ENCODE assay signal across 18 mouse cellular contexts in the genomic region with DNA sequence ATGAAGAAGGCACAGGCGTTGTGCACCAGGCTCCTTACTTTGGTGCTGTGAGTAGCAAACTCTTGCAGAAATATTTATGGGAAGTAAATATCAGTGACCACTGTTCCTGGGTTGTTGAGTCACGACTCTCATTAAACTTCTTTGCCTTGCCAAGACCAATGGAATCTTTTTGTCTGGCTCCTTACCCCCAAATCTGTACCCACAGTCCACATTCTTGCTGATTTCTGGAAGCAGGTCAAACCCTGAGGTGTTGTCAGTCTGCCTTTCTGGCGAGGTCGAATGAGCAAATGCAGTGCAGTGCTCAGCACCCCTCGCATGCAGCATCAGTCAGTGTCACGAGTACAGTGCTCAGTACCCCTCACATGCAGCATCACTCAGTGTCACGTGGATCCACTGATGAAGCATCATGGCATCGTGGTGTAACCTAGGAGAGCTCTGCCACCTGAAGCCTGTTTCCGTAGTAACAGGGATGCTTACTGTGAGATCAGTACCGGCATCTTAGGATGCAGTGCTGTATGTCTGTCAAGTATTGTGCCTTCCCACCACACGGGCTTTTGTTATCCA. TPM values are rescaled to one million over a fixed set of nuclear protein-coding genes. Genes with fewer than 3 reads are reported as not detected.
DNase-seq lines count a peak whose midpoint lies in the region; ATAC-seq and TF ChIP-seq lines count a peak whose summit lies in the region.
"Had no signal": no experiment of that assay in that cellular context is flagged by ENCODE, and none has a peak within 500 bp of the region (broad histone marks: within the 10 kb centered on the region; RNA-seq: fewer than 3 reads in every experiment).

No protein-coding gene starts in this region.

- H3K4me3 ChIP-seq in midbrain, postnatal 0 days (ENCODE audit: low read depth, low read length) = no peak overlapping the region
- no peak overlapping the region for H3K4me3 ChIP-seq in midbrain, embryonic 13.5 days (replicated peaks)
- H3K4me3 ChIP-seq: embryonic facial prominence, embryonic 12.5 days; forebrain, embryonic 12.5 days; heart, embryonic 12.5 days had no signal

- no peak overlapping the region for H3K9ac ChIP-seq in midbrain, postnatal 0 days (replicated peaks; ENCODE audit: low read length, poor library complexity, severe bottlenecking)
- no peak overlapping the region for H3K9ac ChIP-seq in midbrain, embryonic 13.5 days (replicated peaks)
- H3K9ac ChIP-seq: embryonic facial prominence, embryonic 12.5 days; forebrain, embryonic 12.5 days; heart, embryonic 12.5 days had no signal

- 88% methylated on average over 11 of the region's 11 CpGs for WGBS in midbrain, postnatal 0 days
- 95% methylated on average over 11 of the region's 11 CpGs for WGBS in midbrain, embryonic 13.5 days

- H3K27me3 ChIP-seq in midbrain, postnatal 0 days (ENCODE audit: insufficient read depth, low read length) = no peaks in the 10 kb centered on the region
- H3K27me3 ChIP-seq in midbrain, embryonic 13.5 days = no peaks in the 10 kb centered on the region
- no peaks in the 10 kb centered on the region for H3K27me3 ChIP-seq in Patski
- H3K27me3 ChIP-seq: CH12.LX; embryonic facial prominence, embryonic 12.5 days; forebrain, embryonic 12.5 days; heart, embryonic 12.5 days had no signal

- POLR2A ChIA-PET in Patski (lab: Charles Lee) = no interaction called here

- no peak overlapping the region for H3K4me2 ChIP-seq in midbrain, postnatal 0 days (ENCODE audit: low read depth, low read length, poor library complexity, severe bottlenecking)
- no peak overlapping the region for H3K4me2 ChIP-seq in midbrain, embryonic 13.5 days (replicated peaks)
- H3K4me2 ChIP-seq: embryonic facial prominence, embryonic 12.5 days; forebrain, embryonic 12.5 days; heart, embryonic 12.5 days had no signal

- 0 out of 2 replicates have a peak, but pooled peaks have one; percentile 31 for ATAC-seq in cerebellum, adult (ENCODE audit: insufficient number of reproducible peaks, low FRiP score, low TSS enrichment)
- ATAC-seq in midbrain, postnatal 0 days (ENCODE audit: low FRiP score) = no peak
- no peak for ATAC-seq in midbrain, embryonic 13.5 days
- peak; percentile 22 for ATAC-seq in Patski
- ATAC-seq: forebrain, embryonic 16.5 days; hindbrain, embryonic 16.5 days; inflammation-experienced regulatory T-cells, adult 6 months had no signal

- no peaks in the 10 kb centered on the region for H3K9me3 ChIP-seq in midbrain, postnatal 0 days (ENCODE audit: low read length)
- no peaks in the 10 kb centered on the region for H3K9me3 ChIP-seq in midbrain, embryonic 13.5 days
- H3K9me3 ChIP-seq: embryonic facial prominence, embryonic 12.5 days; forebrain, embryonic 12.5 days; heart, embryonic 12.5 days had no signal

- H3K36me3 ChIP-seq in midbrain, postnatal 0 days (ENCODE audit: insufficient read depth, low read length) = peaks cover 69% of the 10 kb centered on the region
- peaks cover 79% of the 10 kb centered on the region for H3K36me3 ChIP-seq in midbrain, embryonic 13.5 days

- no peak overlapping the region for H3K27ac ChIP-seq in midbrain, postnatal 0 days (ENCODE audit: low read depth, low read length)
- H3K27ac ChIP-seq in midbrain, embryonic 13.5 days = no peak overlapping the region
- H3K27ac ChIP-seq: embryonic facial prominence, embryonic 12.5 days; forebrain, embryonic 12.5 days had no signal

- CTCF ChIA-PET in Patski (lab: Charles Lee) = interaction anchor here (1.6 kb wide), 1 partner anchor 10 kb away, joined by 3 read pairs; no protein-coding TSS in a partner anchor

- H3K4me1 ChIP-seq in midbrain, postnatal 0 days (ENCODE audit: insufficient read depth, low read length) = no peaks in the 10 kb centered on the region
- peaks cover 13% of the 10 kb centered on the region for H3K4me1 ChIP-seq in midbrain, embryonic 13.5 days (replicated peaks)
- H3K4me1 ChIP-seq: embryonic facial prominence, embryonic 12.5 days; heart, embryonic 12.5 days had no signal

- no peak for TF ChIP-seq CTCF in midbrain, postnatal 0 days (IDR thresholded peaks at IDR 0.05)
- TF ChIP-seq CTCF in Patski (IDR thresholded peaks at IDR 0.05) = no peak

- DNase-seq in cerebellum, adult 9-11 months = no peak
- peak; percentile 3 for DNase-seq in midbrain, postnatal 0 days (ENCODE audit: low spot score)
- DNase-seq in Patski (ENCODE audit: low read depth, low spot score) = peak; percentile 66
- no peak for DNase-seq in thymus, postnatal 4 days
- no peak for DNase-seq in layer of hippocampus, adult 11-12 months (ENCODE audit: low spot score)
- DNase-seq: adrenal gland, postnatal 10 days; cerebellum, adult 2 months; cerebellum, postnatal 25 days; gastrocnemius, postnatal 14 days had no signal

- in situ Hi-C loops in Patski (cut with MboI; ENCODE audit: low pct_unique_long_range_greater_than_20kb) = no loop called here

RNA-seq across cellular contexts. Expression of a gene that starts 21.4 kb away (rescaled TPM):
- 30.6 and 33.4 TPM in 2 replicates for total RNA-seq in midbrain, postnatal 0 days (2014; rRNA removed)
- polyA plus RNA-seq in midbrain, postnatal 0 days (2015; fragmentation: Nextera tagmentation; extraction: Ambion mirVana) = 19.2 and 19.8 TPM in 2 replicates
- 57.7 and 61.0 TPM in 2 replicates for polyA plus RNA-seq in midbrain, embryonic 13.5 days (2015; fragmentation: Nextera tagmentation; extraction: Ambion mirVana)
- polyA plus RNA-seq in Patski (2021) = 109 TPM

RNA-seq across cellular contexts. Expression of a gene that starts 50.4 kb away (rescaled TPM):
- 9.2 and 12.0 TPM in 2 replicates for total RNA-seq in midbrain, postnatal 0 days (2014; rRNA removed)
- polyA plus RNA-seq in midbrain, postnatal 0 days (2015; fragmentation: Nextera tagmentation; extraction: Ambion mirVana) = 10.8 TPM in 2 replicates
- 20.5 and 23.0 TPM in 2 replicates for polyA plus RNA-seq in midbrain, embryonic 13.5 days (2015; fragmentation: Nextera tagmentation; extraction: Ambion mirVana)
- polyA plus RNA-seq in Patski (2021) = 15.0 TPM

RNA-seq across cellular contexts. Expression of a gene that starts 50.7 kb away (rescaled TPM):
- 1.3 and 9.3 TPM in 2 replicates for total RNA-seq in midbrain, postnatal 0 days (2014; rRNA removed)
- polyA plus RNA-seq in midbrain, postnatal 0 days (2015; fragmentation: Nextera tagmentation; extraction: Ambion mirVana) = 6.9 and 7.1 TPM in 2 replicates
- 12.7 and 13.7 TPM in 2 replicates for polyA plus RNA-seq in midbrain, embryonic 13.5 days (2015; fragmentation: Nextera tagmentation; extraction: Ambion mirVana)
- polyA plus RNA-seq in Patski (2021) = 9.1 TPM

Comparison
In these comparisons a context has a peak if more than half of its experiments do, and no peak if none do; other contexts are left out.
1. ATAC-seq: peak in cerebellum, adult (single experiment) and Patski (single experiment); none in midbrain, postnatal 0 days (single experiment) and midbrain, embryonic 13.5 days (single experiment).
2. DNase-seq: peak in midbrain, postnatal 0 days (single experiment) and Patski (single experiment); none in cerebellum, adult 9-11 months (single experiment), thymus, postnatal 4 days (single experiment) and layer of hippocampus, adult 11-12 months (single experiment).